Mouse (Mus musculus) liver, embryonic 11.5 days (tissue): ENCODE results near the gene Usp22. TPM values are rescaled to one million over a fixed set of nuclear protein-coding genes. Genes with fewer than 3 reads are reported as not detected.

Experiments used
- ATAC-seq: fragments of 200-750 bp; cut with Nextera tagmentation; replicated peaks from 2 replicates; pipeline ENCODE4 v1.8.0; 2017; ENCODE audit warnings: moderate number of reproducible peaks, mild to moderate bottlenecking, moderate TSS enrichment, moderate library complexity; ENCODE audit not compliant: low FRiP score
- DNase-seq: peaks from one replicate; pipeline ENCODE4 v3.0.0-alpha.2; 2017; ENCODE audit warnings: low spot score
- H3K27ac ChIP-seq: fragments of 300-500 bp; sonication (generic); 2 replicates; pipeline ENCODE4 v1.5.1; 2014; ENCODE audit warnings: mild to moderate bottlenecking, low read depth, low read length, control low read depth
- H3K27me3 ChIP-seq: fragments of 300-500 bp; sonication (generic); replicated peaks from 2 replicates; pipeline ENCODE4 v1.6.1; 2014; ENCODE audit warnings: low read length, mixed read lengths; ENCODE audit not compliant: control insufficient read depth, insufficient read depth
- H3K36me3 ChIP-seq: fragments of 300-500 bp; sonication (generic); 2 replicates; pipeline ENCODE4 v1.6.1; 2014; ENCODE audit warnings: mild to moderate bottlenecking, low read length, moderate library complexity, mixed read lengths; ENCODE audit not compliant: control insufficient read depth, insufficient read depth
- H3K4me1 ChIP-seq: fragments of 300-500 bp; sonication (generic); replicated peaks from 2 replicates; pipeline ENCODE4 v1.6.1; 2014; ENCODE audit warnings: low read length, mixed read lengths; ENCODE audit not compliant: control insufficient read depth, insufficient read depth
- H3K4me2 ChIP-seq: fragments of 300-500 bp; sonication (generic); 2 replicates; pipeline ENCODE4 v1.6.1; 2014; ENCODE audit warnings: mild to moderate bottlenecking, control low read depth, moderate library complexity
- H3K4me3 ChIP-seq: fragments of 300-500 bp; sonication (generic); 2 replicates; pipeline ENCODE4 v1.5.1; 2014; ENCODE audit warnings: low read depth, low read length, control low read depth
- H3K9ac ChIP-seq: fragments of 300-500 bp; sonication (generic); 2 replicates; pipeline ENCODE4 v1.6.1; 2014; ENCODE audit warnings: low read depth, low read length, control low read depth
- H3K9me3 ChIP-seq: fragments of 300-500 bp; sonication (generic); 2 replicates; pipeline ENCODE4 v1.6.1; 2016; ENCODE audit warnings: low read length, inconsistent platforms, mixed read lengths; ENCODE audit not compliant: control insufficient read depth
- WGBS: fragments of 180-500 bp; shearing (Covaris S2); extraction: QIAGEN DNeasy Blood & Tissue Kit; methylation state at CpG from one replicate; pipeline ENCODE4 v1.1.7; 2014; 5-methylcytosine and 5-hydroxymethylcytosine counted together
- polyA plus RNA-seq: library from polyadenylated mRNA; unstranded; fragments of >200 nt; fragmentation: Nextera tagmentation; extraction: Ambion mirVana; gene quantifications from 2 replicates; pipeline ENCODE4 v1.2.1, GENCODE M21; 2014

The Usp22 gene
- polyA plus RNA-seq, 1 experiment from 2014 or later = 60.1 TPM

- no peak for ATAC-seq
- no peak overlapping the region for H3K4me2 ChIP-seq
- H3K27ac ChIP-seq = no peak overlapping the region
- no peaks in the 10 kb centered on the region for H3K36me3 ChIP-seq
- 89% methylated on average over 4 of the region's 4 CpGs for WGBS
- no peak overlapping the region for H3K9ac ChIP-seq
- no peaks in the 10 kb centered on the region for H3K4me1 ChIP-seq
- no peak overlapping the region for H3K4me3 ChIP-seq
- no peaks in the 10 kb centered on the region for H3K9me3 ChIP-seq
- no peak for DNase-seq
- no peaks in the 10 kb centered on the region for H3K27me3 ChIP-seq
These were observed 63.4 kb downstream of the Usp22 start for GRCm38 (mm10) chr11:61111472-61111871.

GRCm38 (mm10) chr11:61110928-61111327 lies 63.9 kb downstream of the Usp22 start:
- Histone ChIP-seq H3K27me3 (no peaks in the 10 kb centered on the region), H3K4me1 (no peaks in the 10 kb centered on the region), H3K27ac (no peak overlapping the region), H3K4me3 (no peak overlapping the region), H3K9me3 (no peaks in the 10 kb centered on the region), H3K36me3 (no peaks in the 10 kb centered on the region), H3K9ac (no peak overlapping the region), H3K4me2 (no peak overlapping the region)
- DNase-seq = no peak
- 57% methylated on average over 1 of the region's 1 CpGs for WGBS
- ATAC-seq = no peak

- no peak overlapping the region for H3K9ac ChIP-seq
- H3K27ac ChIP-seq = no peak overlapping the region
- no peak overlapping the region for H3K4me2 ChIP-seq
- H3K9me3 ChIP-seq = no peaks in the 10 kb centered on the region
- no peaks in the 10 kb centered on the region for H3K27me3 ChIP-seq
- 76% methylated on average over 10 of the region's 10 CpGs for WGBS
- H3K4me1 ChIP-seq = no peaks in the 10 kb centered on the region
- H3K4me3 ChIP-seq = no peak overlapping the region
- DNase-seq (no peak), ATAC-seq (no peak)
- H3K36me3 ChIP-seq = no peaks in the 10 kb centered on the region
These were observed 64.7 kb downstream of the Usp22 start for GRCm38 (mm10) chr11:61110113-61110512.

GRCm38 (mm10) chr11:61109707-61110106 lies 65.1 kb downstream of the Usp22 start:
- H3K27ac ChIP-seq = no peak overlapping the region
- DNase-seq = no peak
- ATAC-seq = no peak
- no peaks in the 10 kb centered on the region for H3K9me3 ChIP-seq
- no peaks in the 10 kb centered on the region for H3K27me3 ChIP-seq
- no peaks in the 10 kb centered on the region for H3K36me3 ChIP-seq
- H3K9ac ChIP-seq = no peak overlapping the region
- H3K4me3 ChIP-seq = no peak overlapping the region
- no peaks in the 10 kb centered on the region for H3K4me1 ChIP-seq
- WGBS = 70% methylated on average over 6 of the region's 6 CpGs
- H3K4me2 ChIP-seq = no peak overlapping the region

- Histone ChIP-seq H3K27me3 (no peaks in the 10 kb centered on the region), H3K4me2 (no peak overlapping the region), H3K4me3 (no peak overlapping the region), H3K36me3 (no peaks in the 10 kb centered on the region), H3K9me3 (no peaks in the 10 kb centered on the region), H3K9ac (no peak overlapping the region), H3K4me1 (no peaks in the 10 kb centered on the region), H3K27ac (no peak overlapping the region)
- WGBS = 80% methylated on average over 12 of the region's 12 CpGs
- ATAC-seq (no peak), DNase-seq (no peak)
These were observed 65.9 kb downstream of the Usp22 start for GRCm38 (mm10) chr11:61108911-61109361.

GRCm38 (mm10) chr11:61104241-61104901 lies 70.5 kb downstream of the Usp22 start:
- H3K4me3 ChIP-seq = no peak overlapping the region
- peak overlapping the region; percentile 44 for H3K4me2 ChIP-seq
- DNase-seq (peak; percentile 78), ATAC-seq (peak; percentile 76)
- no peaks in the 10 kb centered on the region for H3K27me3 ChIP-seq
- H3K9me3 ChIP-seq = no peaks in the 10 kb centered on the region
- 19% methylated on average over 20 of the region's 20 CpGs for WGBS
- no peaks in the 10 kb centered on the region for H3K36me3 ChIP-seq
- H3K4me1 ChIP-seq = no peaks in the 10 kb centered on the region
- no peak overlapping the region for H3K9ac ChIP-seq
- H3K27ac ChIP-seq = no peak overlapping the region

DNA sequence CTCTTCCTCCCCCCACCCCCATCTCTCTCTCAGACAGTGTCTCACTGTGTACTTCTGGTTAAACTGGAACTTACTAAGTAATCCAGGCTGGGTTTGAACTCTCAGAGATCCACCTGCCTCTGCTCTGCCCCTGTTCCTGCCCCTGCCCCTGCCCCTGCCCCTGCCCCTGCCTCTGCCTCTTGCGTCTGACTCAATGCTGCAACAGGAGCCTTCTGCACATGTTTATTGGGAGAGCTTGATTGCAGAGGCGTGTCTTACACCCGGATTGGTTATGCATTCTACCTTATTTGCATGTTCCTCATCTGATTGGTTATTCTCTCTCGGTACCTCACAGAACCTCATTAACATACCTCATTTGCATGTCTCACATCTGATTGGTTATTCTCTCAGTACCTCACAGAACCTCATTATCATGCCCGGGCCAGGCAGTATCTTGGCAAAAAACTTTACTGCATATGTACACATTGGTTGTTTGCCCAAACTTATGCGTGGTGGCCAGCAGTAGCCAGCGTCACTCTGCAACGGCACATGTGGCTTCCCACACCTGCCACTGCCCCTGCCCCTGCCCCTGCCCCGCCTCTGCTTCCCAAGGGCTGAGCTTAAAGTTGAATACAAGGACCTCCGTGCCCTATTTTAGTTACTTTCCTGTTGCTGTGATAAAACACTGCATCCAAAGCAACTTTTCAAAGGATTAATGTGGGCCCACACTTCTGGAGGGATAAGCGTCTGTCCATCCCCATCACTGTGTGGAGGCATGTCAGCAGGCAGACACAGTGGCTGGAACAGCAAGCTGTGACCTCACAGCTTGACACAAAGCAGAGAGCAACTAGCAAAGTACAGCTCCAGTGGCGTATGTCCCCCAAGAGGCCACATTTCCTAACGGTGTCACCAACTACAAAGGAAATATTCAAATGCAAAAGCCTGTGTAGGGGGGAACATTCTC lies 72.2 kb downstream of the Usp22 start:
- no peak for DNase-seq
- Histone ChIP-seq H3K9me3 (no peaks in the 10 kb centered on the region), H3K36me3 (no peaks in the 10 kb centered on the region), H3K27ac (no peak overlapping the region), H3K27me3 (no peaks in the 10 kb centered on the region), H3K4me3 (no peak overlapping the region), H3K9ac (no peak overlapping the region), H3K4me2 (no peak overlapping the region), H3K4me1 (no peaks in the 10 kb centered on the region)
- no peak for ATAC-seq
- 71% methylated on average over 12 of the region's 13 CpGs for WGBS
